Mouse (Mus musculus) frontal cortex, postnatal 36 days (tissue): ENCODE results near the gene Ctnnbl1.

Source experiments
- DNase-seq, 2 experiments: peaks; one replicate each; pipeline ENCODE4 v3.0.0; 2022; ENCODE audit warnings: low spot score in 2 of 2

Ctnnbl1 gene

DNA sequence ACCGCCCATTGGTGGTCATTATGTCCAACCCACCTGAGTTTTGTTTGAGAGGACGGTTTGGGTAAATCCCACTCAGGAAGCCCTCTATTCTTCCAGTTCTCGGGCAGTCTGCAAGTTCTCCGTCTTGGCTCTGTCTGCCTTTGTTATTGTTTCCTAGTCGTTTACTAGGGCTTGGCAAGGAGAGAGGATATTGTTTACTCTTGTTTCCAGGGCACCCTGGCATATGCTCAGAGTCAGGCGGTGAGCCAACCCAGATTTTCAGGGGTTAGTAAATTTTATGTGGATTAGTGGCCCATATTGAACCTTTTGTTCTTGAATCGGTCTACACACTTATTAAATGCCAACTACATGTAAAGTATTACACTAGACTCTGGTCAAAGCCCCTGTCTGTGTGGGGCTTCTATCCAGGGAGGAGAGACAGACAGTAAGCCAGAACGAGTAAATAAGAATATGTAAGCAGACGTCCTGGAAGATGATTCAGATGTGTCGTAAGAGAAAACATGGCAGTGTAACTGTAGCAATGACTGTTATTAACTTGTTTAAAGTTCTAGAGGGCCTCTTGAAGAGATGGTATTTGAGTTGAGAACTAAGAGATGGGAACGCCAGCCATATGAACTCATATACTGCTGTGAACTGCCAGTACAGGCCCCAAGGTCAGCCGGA lies 13.9 kb downstream of the Ctnnbl1 start:
- no peak for DNase-seq

GRCm38 (mm10) chr2:157751589-157752373 lies 14.6 kb downstream of the Ctnnbl1 start:
- DNase-seq = peak; percentile 47 to 70

- no peak for DNase-seq
These were observed 15.2 kb downstream of the Ctnnbl1 start for GRCm38 (mm10) chr2:157752374-157752743.

- DNase-seq = no peak
These were observed 18.6 kb downstream of the Ctnnbl1 start for GRCm38 (mm10) chr2:157755771-157756170.

DNA sequence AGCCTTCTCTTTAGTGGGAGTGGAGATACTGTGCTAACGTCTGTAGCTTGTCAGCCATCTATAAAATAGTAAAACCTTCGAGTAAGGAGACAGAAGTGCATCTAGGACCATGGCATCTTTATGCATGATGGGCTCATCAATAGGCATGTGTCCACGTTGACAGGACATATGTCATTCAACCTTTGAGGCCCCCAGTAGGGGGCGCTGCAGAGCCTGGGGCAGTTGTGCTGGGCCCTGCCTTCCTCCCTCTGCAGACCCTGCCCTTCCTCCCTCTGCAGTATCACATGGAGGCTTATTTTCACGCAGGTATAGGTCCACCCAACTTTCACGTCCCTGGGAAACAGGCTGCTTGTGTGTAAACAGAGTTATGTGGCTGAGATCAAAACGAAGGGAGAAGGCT lies 19.0 kb downstream of the Ctnnbl1 start:
- no peak for DNase-seq

GRCm38 (mm10) chr2:157758395-157758794 lies 21.2 kb downstream of the Ctnnbl1 start:
- no peak for DNase-seq

- DNase-seq = no peak
These were observed 22.5 kb downstream of the Ctnnbl1 start for GRCm38 (mm10) chr2:157759717-157760116.

DNA sequence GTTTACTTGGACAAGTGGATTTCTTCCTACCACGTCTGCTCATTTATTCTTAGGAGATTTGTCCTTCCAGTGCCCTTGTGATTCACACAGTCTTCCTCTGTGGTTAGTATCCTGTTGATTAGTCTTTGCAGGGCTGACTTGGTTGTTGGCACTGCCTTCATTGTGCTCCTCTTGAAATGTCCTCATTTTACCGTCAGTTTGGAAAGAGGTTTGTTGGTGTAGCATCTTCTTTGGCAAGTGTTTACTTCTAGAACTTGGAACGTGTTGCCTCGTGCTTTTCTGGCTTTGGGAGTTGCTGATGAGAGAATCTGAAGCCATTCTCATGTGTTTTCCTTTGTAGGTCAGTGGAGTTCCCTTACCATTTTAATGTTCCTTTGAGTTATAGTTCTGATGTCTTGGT lies 25.7 kb downstream of the Ctnnbl1 start:
- DNase-seq = no peak

GRCm38 (mm10) chr2:157766591-157766990 lies 29.4 kb downstream of the Ctnnbl1 start:
- no peak for DNase-seq

DNA sequence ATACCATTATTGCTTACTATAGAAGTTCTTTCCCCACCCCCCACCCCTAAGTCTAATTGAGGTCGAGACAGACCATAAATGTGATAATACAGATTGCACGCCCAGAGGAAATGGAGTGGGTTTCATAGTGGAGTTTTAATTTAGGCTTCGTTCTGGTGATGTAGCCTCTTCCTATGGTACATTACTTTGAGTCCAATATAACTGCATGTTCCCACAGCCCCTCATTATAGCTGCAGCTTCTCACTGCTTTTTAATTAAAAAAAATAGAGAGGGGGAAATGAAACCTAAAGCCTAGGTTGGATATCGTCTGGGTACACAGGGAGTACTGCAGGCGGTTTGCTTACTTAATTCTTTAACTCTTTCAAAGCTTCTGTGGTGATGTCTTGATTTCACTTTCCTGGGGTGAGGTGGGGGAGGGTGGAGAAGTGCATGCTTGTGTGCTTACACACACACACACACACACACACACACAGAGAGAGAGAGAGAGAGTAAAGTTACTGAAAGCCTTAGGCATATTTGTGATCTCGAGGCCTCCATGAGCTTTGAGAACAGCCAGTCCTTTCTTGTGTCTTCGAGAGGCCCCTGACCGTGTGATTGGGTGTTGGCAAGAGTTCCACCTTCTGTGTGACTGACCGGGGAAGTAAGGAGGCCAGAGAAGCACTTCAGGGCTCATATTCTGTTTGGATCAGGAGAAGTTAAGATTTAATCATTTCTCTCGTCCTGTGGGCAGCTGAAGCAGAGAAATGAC lies 31.7 kb downstream of the Ctnnbl1 start:
- DNase-seq = no peak

DNA sequence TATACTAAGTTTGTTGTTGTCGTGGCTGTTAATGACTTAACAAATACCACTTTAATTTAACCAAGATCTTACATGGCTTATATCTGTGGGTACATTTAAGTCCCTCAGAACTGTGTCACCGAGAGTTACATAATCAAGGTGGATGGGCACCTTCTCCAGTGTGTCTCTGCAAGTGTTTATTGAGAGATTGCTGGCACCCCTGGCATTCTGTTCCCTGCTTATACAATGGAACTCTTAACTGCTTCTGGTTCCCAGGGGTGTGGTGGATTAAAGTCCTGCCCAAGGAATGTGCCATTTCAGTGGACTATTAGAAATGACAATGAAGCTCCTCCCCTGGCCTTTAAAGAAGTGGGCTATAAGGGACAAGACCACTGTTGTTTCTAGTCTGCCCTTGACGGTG lies 33.6 kb downstream of the Ctnnbl1 start:
- DNase-seq = no peak

- DNase-seq = no peak
These were observed 36.5 kb downstream of the Ctnnbl1 start for GRCm38 (mm10) chr2:157773661-157774060.

DNA sequence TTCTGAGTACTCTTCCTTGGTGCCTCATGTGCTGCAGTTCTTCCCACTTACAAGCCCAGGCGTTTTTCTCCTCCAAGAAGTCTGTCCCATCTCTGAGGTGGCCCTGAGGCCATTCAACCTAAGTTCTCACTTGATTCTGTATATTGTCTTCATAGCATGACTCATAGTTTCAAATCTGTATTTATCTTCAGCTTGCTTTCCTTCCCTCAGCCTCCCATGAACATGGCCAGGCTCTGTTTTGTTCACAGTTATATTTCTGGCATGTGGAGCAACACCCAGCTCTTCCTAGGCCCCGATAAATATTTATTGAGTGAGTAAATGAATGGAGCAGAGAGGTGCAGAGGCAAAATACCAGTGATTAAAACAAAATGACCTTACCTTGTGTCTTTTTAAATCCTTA lies 38.8 kb downstream of the Ctnnbl1 start:
- DNase-seq = peak in 1 of 2 experiments; percentile 50

GRCm38 (mm10) chr2:157780956-157781355 lies 43.8 kb downstream of the Ctnnbl1 start:
- no peak for DNase-seq

DNA sequence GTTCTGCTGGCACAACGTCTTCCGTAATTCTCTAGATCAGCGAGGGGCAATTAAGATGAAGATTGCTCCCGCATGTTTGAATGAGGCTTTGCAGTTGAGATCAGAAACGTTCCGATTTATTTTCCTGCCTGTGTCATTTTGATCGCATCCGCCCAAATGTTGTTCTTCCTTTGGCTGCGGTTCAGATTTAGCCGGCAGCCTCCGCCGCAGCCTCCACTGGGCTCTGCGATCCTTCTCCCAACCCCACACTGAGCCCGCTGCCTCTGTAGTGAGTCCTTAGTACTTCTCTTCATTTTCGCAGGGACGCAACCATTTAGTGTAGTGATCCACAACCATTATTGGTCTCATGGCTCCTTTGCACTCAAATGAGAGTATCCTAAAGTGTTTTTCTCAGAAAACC lies 46.0 kb downstream of the Ctnnbl1 start:
- DNase-seq = peak in 1 of 2 experiments; percentile 44

GRCm38 (mm10) chr2:157784238-157784637 lies 47.0 kb downstream of the Ctnnbl1 start:
- no peak for DNase-seq

DNA sequence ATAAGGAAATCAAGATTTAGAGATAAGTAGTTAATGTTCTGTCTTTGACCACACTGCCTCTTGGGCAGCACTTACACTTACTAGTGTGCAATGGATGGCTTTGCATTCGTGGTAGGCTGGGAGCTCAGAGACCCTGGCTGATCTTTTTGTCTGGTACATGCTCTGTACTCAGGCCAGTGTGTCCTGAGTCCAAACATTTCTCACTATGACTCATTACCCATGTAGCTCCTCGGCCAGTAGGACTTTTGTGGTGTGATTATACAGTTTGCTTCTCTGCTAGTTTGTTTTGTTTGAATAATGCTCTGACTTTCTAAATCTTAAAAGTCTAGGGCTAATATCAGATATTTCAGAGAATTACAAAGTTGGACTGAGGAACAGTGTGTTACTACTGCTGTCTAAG lies 47.4 kb downstream of the Ctnnbl1 start:
- DNase-seq = no peak

- DNase-seq = no peak
These were observed 52.0 kb downstream of the Ctnnbl1 start for GRCm38 (mm10) chr2:157789226-157789625.

DNA sequence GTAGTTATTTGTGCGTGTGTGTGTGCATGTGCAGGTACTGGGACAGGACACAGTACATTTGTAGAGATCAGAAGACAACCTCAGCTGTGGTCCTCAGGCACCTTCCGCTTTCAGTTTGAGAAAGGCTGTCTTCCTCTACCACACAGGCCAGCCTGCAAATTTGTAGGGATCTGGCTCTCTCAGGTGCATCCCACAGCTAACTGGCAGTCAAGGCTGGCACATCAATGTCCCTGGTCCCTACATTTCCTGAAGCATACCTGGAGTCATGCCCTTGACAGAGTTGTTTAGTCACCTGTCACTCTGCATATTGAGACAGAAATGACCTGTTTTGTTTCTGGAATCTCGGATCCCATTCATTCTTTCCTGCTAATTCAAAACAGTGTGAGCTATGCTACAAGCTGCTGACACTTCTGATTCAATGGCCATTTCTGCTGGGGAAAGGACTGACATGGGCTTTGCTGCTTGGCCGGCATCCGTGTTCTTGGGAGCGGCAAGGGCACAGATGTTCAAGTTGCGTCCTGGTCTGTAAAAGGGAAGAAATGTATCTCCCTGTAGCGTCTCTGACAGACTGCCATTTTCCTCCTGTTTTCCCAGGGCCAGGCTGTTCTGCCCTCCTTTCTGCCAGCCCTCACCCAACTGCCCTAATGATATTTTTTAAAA lies 53.8 kb downstream of the Ctnnbl1 start:
- no peak for DNase-seq

DNA sequence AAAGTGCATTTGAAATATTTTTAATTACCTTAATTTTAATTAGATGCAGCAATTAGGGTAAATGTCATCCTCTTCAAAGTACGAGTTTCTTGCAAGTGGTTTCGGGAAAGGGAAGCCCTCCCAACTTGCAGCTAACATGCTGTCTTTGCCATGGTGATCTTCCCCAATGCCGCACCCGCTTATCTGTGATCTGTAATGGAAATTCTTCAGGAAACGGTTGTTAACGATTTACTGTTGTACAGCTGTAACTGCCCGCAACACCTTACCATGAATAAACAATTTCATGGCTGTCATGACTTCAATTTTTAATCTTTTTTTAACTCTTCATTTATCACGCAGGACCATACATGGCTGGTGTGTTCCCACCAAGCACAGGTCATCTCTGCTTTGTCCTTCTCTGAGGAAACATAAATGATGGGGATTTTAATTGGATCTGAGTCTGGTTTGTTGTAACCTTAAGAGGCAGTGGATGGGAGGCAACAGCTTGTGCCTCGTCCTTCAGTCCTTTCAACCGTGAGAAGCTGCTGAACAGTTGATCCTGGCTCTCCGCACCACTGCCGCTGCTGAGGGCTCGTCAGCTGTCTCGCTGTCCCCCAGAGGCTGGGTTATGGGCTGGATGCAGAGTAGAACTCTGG lies 54.4 kb downstream of the Ctnnbl1 start:
- DNase-seq = no peak

DNA sequence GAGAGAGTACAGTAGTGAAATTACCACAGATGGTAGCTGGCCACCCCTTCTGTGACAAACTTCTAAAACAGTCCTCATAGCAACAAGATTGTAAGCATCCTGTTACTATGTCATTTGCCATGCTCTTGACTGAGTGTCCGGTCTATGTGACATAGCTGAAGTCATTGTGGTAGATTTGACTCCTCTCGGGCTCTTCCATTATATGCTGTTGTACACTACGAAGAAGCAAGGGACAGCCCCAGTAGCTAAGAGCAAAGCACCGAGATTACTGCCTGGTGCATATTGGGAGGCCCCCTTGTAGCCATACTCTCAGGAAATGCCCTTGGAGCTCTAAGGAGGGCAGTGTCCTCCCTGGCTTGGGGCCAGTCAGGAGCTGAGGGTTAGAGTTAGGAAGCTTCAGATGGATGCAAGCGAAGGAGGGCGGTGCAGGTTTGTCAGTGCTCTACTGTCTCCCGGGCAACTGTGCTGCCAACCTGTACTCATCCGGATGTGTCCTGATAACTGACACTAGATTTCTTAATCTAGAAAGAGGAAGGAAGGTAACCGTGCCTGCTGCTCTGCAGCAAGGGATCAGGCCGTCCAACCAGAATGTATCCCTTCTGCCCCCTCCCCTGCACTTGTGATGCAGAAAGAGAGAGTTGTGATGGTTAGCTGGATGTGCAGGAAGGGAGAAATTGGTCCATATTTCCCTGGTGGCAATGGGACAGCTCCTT lies 55.8 kb downstream of the Ctnnbl1 start:
- DNase-seq = no peak
